14 mouse cellular contexts compared by ENCODE assay signal in genomic region chr11:19610559-19610958, GRCm38 (mm10).
"Had no signal": no experiment of that assay in that cellular context is flagged by ENCODE, and none has a peak within 500 bp of the region (broad histone marks: within the 10 kb centered on the region; RNA-seq: fewer than 3 reads in every experiment).

No protein-coding gene starts in this region.

- H3K9me3 ChIP-seq: limb, embryonic 15.5 days; liver, embryonic 12.5 days; midbrain, embryonic 12.5 days had no signal

- H3K9ac ChIP-seq: limb, embryonic 15.5 days; liver, embryonic 12.5 days; lung, embryonic 14.5 days; midbrain, embryonic 12.5 days had no signal

- ATAC-seq: intestine, embryonic 16.5 days; liver, embryonic 12.5 days had no signal

- H3K27ac ChIP-seq: limb, embryonic 15.5 days; liver, embryonic 12.5 days; macrophage; midbrain, embryonic 12.5 days had no signal

- H3K4me2 ChIP-seq: limb, embryonic 15.5 days; liver, embryonic 12.5 days; lung, embryonic 14.5 days; midbrain, embryonic 12.5 days had no signal

- H3K36me3 ChIP-seq: limb, embryonic 15.5 days; liver, embryonic 12.5 days; midbrain, embryonic 12.5 days had no signal

- H3K4me1 ChIP-seq: limb, embryonic 15.5 days; liver, embryonic 12.5 days; megakaryocyte, embryonic 14.5 days; midbrain, embryonic 12.5 days had no signal

- DNase-seq: kidney, adult 8-10 months; left cerebral cortex, postnatal 4 days; lung, embryonic 14.5 days; lung, postnatal 14 days; right cerebral cortex, adult 18-20 months; right cerebral cortex, postnatal 25 days; thymus, postnatal 36 days had no signal

- H3K27me3 ChIP-seq: limb, embryonic 15.5 days; liver, embryonic 12.5 days; megakaryocyte, embryonic 14.5 days; midbrain, embryonic 12.5 days had no signal

- H3K4me3 ChIP-seq: limb, embryonic 15.5 days; liver, embryonic 12.5 days; megakaryocyte, embryonic 14.5 days; midbrain, embryonic 12.5 days; myocyte had no signal
